Mouse (Mus musculus): ENCODE measurements around the gene Tjap1. TPM values are rescaled to one million over a fixed set of nuclear protein-coding genes. Genes with fewer than 3 reads are reported as not detected.

Tjap1 gene
- total and polyA plus RNA-seq, 3 experiments = 12.9 to 41.2 TPM; not detected in 1

DNA sequence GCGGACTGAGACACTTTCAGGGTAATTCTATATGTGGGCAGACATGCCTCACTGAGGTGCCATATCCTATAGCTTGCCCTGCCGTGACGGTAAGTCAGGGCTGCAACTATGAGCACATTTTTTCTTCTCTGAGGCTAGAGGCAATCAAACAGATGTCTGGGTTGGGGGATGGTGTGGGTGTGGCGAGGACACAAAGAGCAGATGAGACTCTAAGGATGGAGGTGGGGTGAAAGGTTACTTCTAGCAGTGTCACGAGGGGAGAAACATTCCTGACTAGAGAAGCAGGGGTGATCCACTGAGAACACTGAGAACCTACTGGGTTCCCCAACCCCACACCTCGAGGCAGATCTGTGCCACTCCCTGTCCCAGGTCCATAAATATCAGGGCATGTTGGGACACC lies 15.8 kb downstream of the Tjap1 start:
- Histone ChIP-seq H3K9ac (ENCODE audit: control insufficient read depth, low read depth, low read length, poor library complexity, severe bottlenecking) (no peak overlapping the region), H3K9me3 (replicated peaks; ENCODE audit: insufficient read depth, low read length) (no peaks in the 10 kb centered on the region), H3K4me1 (ENCODE audit: control insufficient read depth in 1 of 2, insufficient read depth in 2 of 2, low read length in 2 of 2) (no peaks in the 10 kb centered on the region), H3K27ac (ENCODE audit: control insufficient read depth, low read depth, low read length) (no peak overlapping the region), H3K4me3 (ENCODE audit: control insufficient read depth in 1 of 2, insufficient read depth in 1 of 2, low read depth in 2 of 2, low read length in 2 of 2) (no peak overlapping the region), H3K36me3 (ENCODE audit: control insufficient read depth in 1 of 2, insufficient read depth in 2 of 2, low read length in 2 of 2) (peaks cover 0 to 8% of the 10 kb centered on the region in 2 experiments; a peak in 2 of 4 replicates), H3K79me2 (ENCODE audit: control insufficient read depth, insufficient read depth, low read length, poor library complexity) (no peaks in the 10 kb centered on the region), H3K27me3 (ENCODE audit: control insufficient read depth in 1 of 2, insufficient read depth in 2 of 2, low read length in 2 of 2) (no peaks in the 10 kb centered on the region)
- DNase-seq (ENCODE audit: low read depth, low spot score) = no peak
- TF ChIP-seq MYC (IDR thresholded peaks at IDR 0.05; ENCODE audit: low read depth, low read length) = no peak
- TF ChIP-seq BHLHE40 (IDR thresholded peaks at IDR 0.05; ENCODE audit: borderline replicate concordance, low read depth, low read length) = no peak
- no peak for TF ChIP-seq MAX (IDR thresholded peaks at IDR 0.05; ENCODE audit: low read length)
- TF ChIP-seq MEF2A (IDR thresholded peaks at IDR 0.05; ENCODE audit: extremely low read depth, insufficient replicate concordance, low read depth, low read length, poor library complexity, severe bottlenecking) = no peak
- no peak for TF ChIP-seq MXI1 (IDR thresholded peaks at IDR 0.05; ENCODE audit: low read depth, low read length)
- TF ChIP-seq RAD21 (IDR thresholded peaks at IDR 0.05; ENCODE audit: low read depth, low read length) = no peak
- TF ChIP-seq NELFE (IDR thresholded peaks at IDR 0.05; ENCODE audit: low read depth, low read length) = no peak
- no peak for TF ChIP-seq ZMIZ1 (IDR thresholded peaks at IDR 0.05; ENCODE audit: low read depth, low read length)
- no peak for TF ChIP-seq TCF12 (IDR thresholded peaks at IDR 0.05; ENCODE audit: low read depth, low read length)
- TF ChIP-seq CHD2 (IDR thresholded peaks at IDR 0.05; ENCODE audit: low read length) = no peak
- no peak for TF ChIP-seq USF2 (IDR thresholded peaks at IDR 0.05; ENCODE audit: borderline replicate concordance in 1 of 2, insufficient read depth in 1 of 2, low read depth in 1 of 2, low read length in 2 of 2)
- no peak for TF ChIP-seq MAZ (IDR thresholded peaks at IDR 0.05; ENCODE audit: low read depth, low read length)
- no peak for TF ChIP-seq RCOR1 (IDR thresholded peaks at IDR 0.05; ENCODE audit: low read depth, low read length)
- no peak for TF ChIP-seq ETS1 (IDR thresholded peaks at IDR 0.05; ENCODE audit: low read depth, low read length)
- no peak for TF ChIP-seq POLR2A (IDR thresholded peaks at IDR 0.05; ENCODE audit: control insufficient read depth in 1 of 2, insufficient read depth in 1 of 2, low read depth in 1 of 2, low read length in 2 of 2, poor library complexity in 1 of 2)

- Histone ChIP-seq H3K27me3 (ENCODE audit: control insufficient read depth in 1 of 2, insufficient read depth in 2 of 2, low read length in 2 of 2) (no peaks in the 10 kb centered on the region), H3K4me3 (ENCODE audit: control insufficient read depth in 1 of 2, insufficient read depth in 1 of 2, low read depth in 2 of 2, low read length in 2 of 2) (no peak overlapping the region), H3K27ac (ENCODE audit: control insufficient read depth, low read depth, low read length) (no peak overlapping the region), H3K9ac (ENCODE audit: control insufficient read depth, low read depth, low read length, poor library complexity, severe bottlenecking) (no peak overlapping the region), H3K79me2 (ENCODE audit: control insufficient read depth, insufficient read depth, low read length, poor library complexity) (no peaks in the 10 kb centered on the region), H3K4me1 (ENCODE audit: control insufficient read depth in 1 of 2, insufficient read depth in 2 of 2, low read length in 2 of 2) (no peaks in the 10 kb centered on the region), H3K9me3 (replicated peaks; ENCODE audit: insufficient read depth, low read length) (no peaks in the 10 kb centered on the region), H3K36me3 (ENCODE audit: control insufficient read depth in 1 of 2, insufficient read depth in 2 of 2, low read length in 2 of 2) (peaks cover 0 to 8% of the 10 kb centered on the region in 2 experiments; a peak in 2 of 4 replicates)
- DNase-seq (ENCODE audit: low read depth, low spot score) = peak; percentile 69
- TF ChIP-seq ZMIZ1 (IDR thresholded peaks at IDR 0.05; ENCODE audit: low read depth, low read length) (no peak), CTCF (IDR thresholded peaks at IDR 0.05 in 2 of 3, conservative IDR thresholded peaks at IDR 0.05 in 1 of 3; ENCODE audit: control insufficient read depth in 1 of 3, insufficient read depth in 1 of 3, low read depth in 2 of 3, low read length in 3 of 3, poor library complexity in 1 of 3, severe bottlenecking in 1 of 3) (peak; percentile 81 to 89 (median 87)), EP300 (IDR thresholded peaks at IDR 0.05; ENCODE audit: low read depth in 1 of 2, low read length in 2 of 2) (no peak), MYC (IDR thresholded peaks at IDR 0.05; ENCODE audit: low read depth, low read length) (no peak), MAZ (IDR thresholded peaks at IDR 0.05; ENCODE audit: low read depth, low read length) (no peak), ZC3H11A (IDR thresholded peaks at IDR 0.05; ENCODE audit: low read depth, low read length) (peak; percentile 62), JUND (IDR thresholded peaks at IDR 0.05; ENCODE audit: low read depth, low read length) (no peak), MAFK (IDR thresholded peaks at IDR 0.05; ENCODE audit: borderline replicate concordance, low read depth, low read length) (no peak), USF2 (IDR thresholded peaks at IDR 0.05; ENCODE audit: borderline replicate concordance in 1 of 2, insufficient read depth in 1 of 2, low read depth in 1 of 2, low read length in 2 of 2) (no peak), MXI1 (IDR thresholded peaks at IDR 0.05; ENCODE audit: low read depth, low read length) (no peak), KAT2A (conservative IDR thresholded peaks at IDR 0.05; ENCODE audit: low read depth, low read length) (no peak), UBTF (IDR thresholded peaks at IDR 0.05; ENCODE audit: borderline replicate concordance, insufficient read depth, low read depth, low read length) (no peak), NELFE (IDR thresholded peaks at IDR 0.05; ENCODE audit: low read depth, low read length) (no peak), POLR2A (IDR thresholded peaks at IDR 0.05; ENCODE audit: control insufficient read depth in 1 of 2, insufficient read depth in 1 of 2, low read depth in 1 of 2, low read length in 2 of 2, poor library complexity in 1 of 2) (no peak), MEF2A (IDR thresholded peaks at IDR 0.05; ENCODE audit: extremely low read depth, insufficient replicate concordance, low read depth, low read length, poor library complexity, severe bottlenecking) (no peak), ZNF384 (IDR thresholded peaks at IDR 0.05; ENCODE audit: low read depth, low read length) (peak; percentile 92), ZKSCAN1 (IDR thresholded peaks at IDR 0.05; ENCODE audit: low read depth, low read length) (no peak), RAD21 (IDR thresholded peaks at IDR 0.05; ENCODE audit: low read depth, low read length) (peak; percentile 85), SMC3 (IDR thresholded peaks at IDR 0.05; ENCODE audit: low read depth, low read length) (peak; percentile 85), POLR2AphosphoS5 (IDR thresholded peaks at IDR 0.05; ENCODE audit: borderline replicate concordance, low read depth, low read length) (no peak), MYB (IDR thresholded peaks at IDR 0.05; ENCODE audit: low read depth, low read length) (no peak), TBP (IDR thresholded peaks at IDR 0.05; ENCODE audit: low read depth, low read length) (no peak)
Measured at GRCm38 (mm10) chr17:46265918-46266618, 16.8 kb downstream of the Tjap1 start.

Measured in MEL (cell line).